Mouse (Mus musculus) cerebellum, postnatal 36 days (tissue): ENCODE results near the gene Clca2.

Experiments
- DNase-seq, 2 experiments: peaks; one replicate each; pipeline ENCODE4 v3.0.0; 2021 to 2022; ENCODE audit warnings: mixed read lengths in 2 of 2

Gene Clca2

GRCm38 (mm10) chr3:145099291-145099690 lies at the start of gene Clca2:
Clca2 (minus strand) TSS chr3:145099443.
- DNase-seq: no peak

DNA sequence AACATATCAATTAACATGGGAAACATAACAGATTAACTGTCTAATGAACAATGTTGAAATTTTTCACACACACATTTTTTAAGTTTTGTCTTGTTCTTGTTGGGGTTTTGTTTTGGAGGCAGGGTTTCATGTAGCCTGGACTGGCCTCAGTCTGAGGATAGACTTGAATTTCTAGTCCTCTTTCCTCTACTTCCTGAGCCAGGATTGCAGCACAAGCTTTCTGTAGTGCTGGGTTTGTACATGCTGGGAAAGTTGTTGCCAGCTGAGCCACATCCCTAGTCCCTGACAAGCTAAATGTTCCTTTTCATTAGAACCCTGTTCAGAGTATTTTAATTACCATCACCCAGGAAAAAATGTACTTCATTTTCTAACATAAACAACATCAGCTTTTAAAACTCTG lies 48.7 kb upstream of the Clca2 start:
- DNase-seq: no peak

DNA sequence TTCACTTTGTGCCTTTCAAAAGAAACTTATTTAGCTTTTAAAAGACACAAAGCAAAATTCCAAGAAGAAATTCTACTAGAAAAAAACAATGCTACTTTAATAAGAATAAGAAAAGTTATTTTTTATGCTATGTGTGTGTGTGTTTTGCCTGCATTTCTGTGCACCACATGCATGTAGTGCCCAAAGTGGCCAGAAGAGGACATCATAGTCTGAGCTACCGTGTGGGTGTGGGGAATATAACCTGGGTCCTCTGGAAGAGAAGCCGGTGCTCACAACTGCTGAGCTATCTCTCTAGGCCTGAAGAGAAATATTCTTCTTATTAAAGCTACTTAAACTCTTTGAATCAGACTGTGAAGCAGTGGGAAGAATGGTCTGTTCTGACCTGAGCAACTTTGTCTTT lies 48.2 kb upstream of the Clca2 start:
- DNase-seq: no peak

DNA sequence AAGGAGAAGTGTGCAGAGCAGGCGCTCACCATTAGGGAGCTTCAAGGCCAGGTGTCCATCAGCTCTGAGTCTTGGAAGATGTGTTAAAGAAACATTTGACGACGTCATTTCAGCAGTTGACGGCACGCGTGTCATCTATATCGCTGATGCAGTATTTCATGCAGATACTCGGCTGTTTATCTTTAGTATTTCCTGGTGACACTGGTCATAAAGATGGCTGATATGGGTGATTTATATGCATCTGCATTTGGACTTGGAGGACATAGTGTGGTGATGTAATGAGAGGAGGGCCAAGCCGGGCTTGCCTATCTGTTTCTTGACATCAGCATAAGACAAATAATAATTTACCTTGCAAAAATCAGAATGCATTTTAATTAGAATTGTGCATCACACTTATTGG lies 47.6 kb upstream of the Clca2 start:
- DNase-seq: no peak

- DNase-seq: no peak
Observed at GRCm38 (mm10) chr3:145143856-145144255, 44.6 kb upstream of the Clca2 start.

DNA sequence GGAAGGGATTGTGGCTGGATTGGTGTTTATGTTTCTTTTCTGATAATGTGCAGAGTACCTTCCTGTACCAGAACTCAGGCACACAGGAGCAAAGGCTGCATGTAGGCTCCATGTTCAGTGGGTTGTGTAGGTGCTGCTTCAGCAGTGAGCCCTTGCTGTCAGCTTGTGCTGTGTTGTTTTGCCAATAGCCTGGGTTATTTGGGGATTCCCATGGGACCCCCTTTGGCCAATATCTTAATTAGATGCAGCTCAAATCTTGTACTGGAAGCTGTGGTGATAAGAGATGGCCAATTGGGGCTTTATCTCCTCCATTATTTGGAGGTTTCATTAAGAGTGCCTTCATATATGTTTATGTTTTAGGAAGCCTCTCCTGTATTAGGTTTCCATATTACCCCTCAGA lies 43.7 kb upstream of the Clca2 start:
- no peak for DNase-seq

DNA sequence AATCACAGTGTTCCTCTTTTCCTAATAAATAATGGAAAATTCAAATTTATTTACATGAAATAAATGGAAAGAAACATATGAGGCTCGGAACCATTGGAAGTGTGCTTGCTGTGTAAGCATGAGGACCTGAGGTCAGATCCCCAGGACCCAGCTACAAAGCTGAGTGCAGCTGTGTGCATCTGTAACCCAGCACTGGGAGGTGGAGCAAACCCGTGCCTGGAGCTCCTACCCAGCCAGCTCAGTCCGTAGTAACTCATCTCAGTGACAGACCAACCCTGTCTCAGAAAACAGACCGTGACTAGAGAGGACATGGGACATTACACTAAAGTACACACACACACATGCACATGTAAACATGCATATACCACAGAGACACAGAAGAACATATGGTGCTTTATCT lies 41.0 kb upstream of the Clca2 start:
- DNase-seq: no peak

- DNase-seq: no peak
Observed at GRCm38 (mm10) chr3:145131210-145131868, 32.1 kb upstream of the Clca2 start.

GRCm38 (mm10) chr3:145129356-145129755 lies 30.1 kb upstream of the Clca2 start:
- DNase-seq: no peak

DNA sequence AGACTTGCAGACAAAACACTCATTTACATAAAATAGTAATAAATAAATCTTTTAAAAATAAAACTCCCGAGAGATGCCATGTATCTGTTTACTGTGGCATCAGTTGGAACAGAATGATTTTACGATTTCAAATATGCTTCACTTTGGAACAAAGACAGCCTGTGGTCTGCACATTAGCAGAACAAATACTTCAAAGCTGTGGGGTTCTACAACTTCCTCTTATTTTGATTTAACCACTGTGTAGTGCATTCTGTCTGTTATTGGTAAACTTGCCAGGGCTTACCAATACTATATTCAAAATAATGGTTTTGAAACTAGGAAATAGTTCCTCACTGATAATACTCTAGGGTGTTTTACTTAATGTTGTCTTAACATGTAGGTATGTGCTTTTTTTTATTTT lies 27.4 kb upstream of the Clca2 start:
- DNase-seq: no peak

GRCm38 (mm10) chr3:145119425-145119824 lies 20.2 kb upstream of the Clca2 start:
- DNase-seq: peak in 1 of 2 experiments; percentile 10

DNA sequence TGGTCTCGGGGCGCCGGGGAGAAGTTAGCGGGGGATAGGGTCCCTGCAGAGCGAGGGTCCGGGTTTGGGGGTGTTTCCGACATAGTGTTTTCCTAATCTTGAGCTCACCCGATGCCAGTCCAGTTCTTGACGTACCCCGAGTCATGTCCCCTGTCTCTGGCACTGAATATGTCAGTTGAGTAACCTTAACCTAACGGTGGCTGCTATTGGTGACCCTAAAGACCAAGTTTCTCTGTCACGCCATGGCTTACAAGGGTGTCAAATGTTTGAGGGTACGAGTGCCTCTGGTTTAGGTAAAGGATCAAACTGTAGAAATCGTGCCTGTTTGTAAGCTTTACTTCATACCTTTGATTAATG lies 19.7 kb upstream of the Clca2 start:
- DNase-seq: no peak

- DNase-seq: peak; percentile 97 to 98
Observed at GRCm38 (mm10) chr3:145118254-145119001, 19.2 kb upstream of the Clca2 start, which contains the start of gene Odf2l. Odf2l (plus strand) TSS chr3:145118588.

DNA sequence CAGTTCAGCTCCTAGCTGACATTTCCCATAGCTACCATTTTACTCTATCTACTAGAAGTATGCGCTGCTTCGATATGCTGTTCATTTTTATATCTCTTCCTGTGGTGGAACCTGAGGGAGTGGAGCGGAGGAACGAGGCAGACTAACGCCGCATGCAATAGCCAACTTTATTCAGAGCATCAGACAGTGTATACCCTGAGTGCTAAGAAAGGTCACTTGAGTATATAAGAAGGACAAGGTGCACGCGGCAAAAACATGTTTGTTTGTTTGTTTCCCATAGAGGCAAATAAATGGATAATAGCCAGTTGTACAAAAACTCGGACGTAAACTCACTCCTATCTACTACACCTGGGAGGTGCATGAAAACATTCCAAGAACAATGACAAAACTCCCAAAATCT lies 18.4 kb upstream of the Clca2 start:
- DNase-seq: no peak

DNA sequence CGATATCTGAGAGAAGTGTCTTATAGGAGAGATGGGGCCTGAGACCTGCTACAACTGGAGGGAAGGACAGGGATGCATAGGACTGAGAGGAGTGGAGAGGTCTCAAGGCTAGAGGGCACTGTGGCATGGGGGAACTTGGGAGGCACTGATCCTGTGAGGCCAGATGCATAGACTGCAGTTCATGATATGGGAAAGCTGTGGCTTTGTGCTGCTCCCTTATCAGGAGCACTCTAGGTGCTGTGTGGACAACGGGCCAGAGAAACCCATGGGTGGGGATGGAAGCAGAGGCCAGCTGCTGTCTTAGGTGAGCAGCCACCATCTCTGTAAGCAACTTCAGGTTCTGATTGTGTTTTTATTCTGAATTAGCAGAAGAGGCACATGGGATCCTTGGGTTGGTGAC lies 15.9 kb upstream of the Clca2 start:
- no peak for DNase-seq

- no peak for DNase-seq
Observed at GRCm38 (mm10) chr3:145105773-145106504, 6.7 kb upstream of the Clca2 start.

DNA sequence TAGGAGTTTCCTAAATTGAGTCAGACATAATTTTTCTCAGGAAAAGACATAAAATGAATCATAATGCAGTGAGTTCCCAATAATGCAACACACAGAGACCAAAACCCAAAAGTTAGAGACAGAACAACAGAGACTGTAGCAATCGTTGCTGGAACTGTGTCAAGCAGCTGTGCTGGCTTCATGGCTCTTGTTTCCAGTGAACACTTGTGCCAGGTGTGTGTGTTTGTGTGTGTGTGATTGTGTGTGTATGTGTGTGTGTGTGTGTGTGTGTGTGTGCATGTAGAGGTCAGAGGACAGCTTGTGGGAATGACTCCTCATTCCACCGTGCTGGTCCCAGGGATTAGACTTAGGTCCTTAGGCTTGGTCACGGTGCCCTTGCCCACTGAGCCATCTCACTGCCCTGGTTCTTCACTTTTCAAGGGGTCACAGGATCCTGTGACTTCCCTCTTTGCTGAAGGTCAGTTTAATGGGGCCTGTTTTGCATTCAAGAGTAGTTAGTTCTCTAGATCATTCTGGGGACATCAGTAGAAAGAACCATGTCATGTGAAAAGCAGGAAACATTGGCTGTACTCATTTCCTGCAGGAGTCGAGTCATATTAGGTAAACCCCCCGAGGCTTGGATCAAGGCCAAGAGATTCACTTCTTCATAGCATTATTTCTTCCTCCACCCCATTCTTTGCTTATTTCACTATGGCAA lies 6.0 kb upstream of the Clca2 start:
- DNase-seq: no peak

- no peak for DNase-seq
Observed at GRCm38 (mm10) chr3:145103770-145104169, 4.5 kb upstream of the Clca2 start.

DNA sequence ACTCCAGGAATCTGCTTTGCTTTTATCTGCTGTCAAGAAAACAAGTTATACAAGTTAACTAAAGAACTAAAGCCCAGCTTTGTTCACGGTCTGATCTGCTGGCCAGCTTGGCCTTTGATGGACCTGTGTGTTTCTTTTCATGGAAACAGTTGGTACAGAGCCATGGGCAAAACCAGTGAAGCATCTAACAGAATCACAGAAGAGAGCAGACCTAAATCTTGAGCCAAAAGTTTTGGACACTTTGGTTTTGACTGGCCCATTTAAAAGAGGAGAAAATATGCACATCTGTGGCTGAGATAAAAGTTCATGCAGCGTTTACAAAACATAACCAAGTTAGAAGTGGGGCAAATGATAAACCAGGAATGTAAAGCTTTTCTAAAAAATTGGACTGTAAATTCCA lies 4.1 kb upstream of the Clca2 start:
- no peak for DNase-seq

- DNase-seq: no peak
Observed at GRCm38 (mm10) chr3:145101891-145102555, 2.8 kb upstream of the Clca2 start.

GRCm38 (mm10) chr3:145087857-145088598 lies 11.2 kb downstream of the Clca2 start:
- no peak for DNase-seq

DNA sequence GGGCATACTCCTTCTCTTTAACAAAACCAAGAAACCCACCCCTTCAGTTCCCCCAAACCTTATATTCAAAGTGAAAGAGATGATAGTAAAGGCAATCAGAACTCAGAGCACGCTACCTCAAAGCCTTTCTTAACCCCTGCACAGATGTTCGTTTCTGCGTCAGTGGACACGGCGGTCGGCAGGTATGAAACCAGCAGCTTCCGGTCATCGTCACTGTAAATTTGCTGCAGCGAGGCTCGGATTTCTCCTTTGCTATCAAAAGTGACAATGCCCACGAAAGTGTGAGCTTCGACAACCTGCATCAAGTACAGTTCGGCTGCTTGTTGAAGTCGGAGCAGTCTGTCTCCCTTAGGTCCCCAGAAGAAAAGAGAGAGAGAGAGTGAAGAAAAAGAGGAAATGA lies 13.1 kb downstream of the Clca2 start:
- DNase-seq: no peak
